Mouse (Mus musculus): ENCODE results near the gene Pgap3. TPM values are rescaled to one million over a fixed set of nuclear protein-coding genes. Genes with fewer than 3 reads are reported as not detected.
A peak's percentile ranks its signal among the peaks of the same experiment; 100 is the strongest.

Pgap3 gene
- polyA plus RNA-seq, 1 experiment from 2014 or later = 6.3 TPM

- H3K36me3 ChIP-seq (ENCODE audit: control insufficient read depth, insufficient read depth, low read length) = no peaks in the 10 kb centered on the region
- H3K4me1 ChIP-seq (ENCODE audit: control insufficient read depth, insufficient read depth, low read length) = peaks cover 11% of the 10 kb centered on the region
- no peak overlapping the region for H3K27ac ChIP-seq (replicated peaks; ENCODE audit: low read depth, low read length)
- H3K9ac ChIP-seq (ENCODE audit: low read length) = no peak overlapping the region
- DNase-seq (ENCODE audit: low spot score) = no peak
- WGBS = 72% methylated on average over 6 of the region's 6 CpGs
- no peaks in the 10 kb centered on the region for H3K9me3 ChIP-seq (ENCODE audit: control insufficient read depth, low read length)
- H3K4me3 ChIP-seq (ENCODE audit: low read depth, low read length) = no peak overlapping the region
- H3K4me2 ChIP-seq (ENCODE audit: low read depth, severe bottlenecking) = no peak overlapping the region
- peaks cover 4% of the 10 kb centered on the region; the same call in 1 of the 2 replicates for H3K27me3 ChIP-seq (ENCODE audit: control insufficient read depth, insufficient read depth, low read length)
- ATAC-seq (ENCODE audit: insufficient number of reproducible peaks, low FRiP score, low TSS enrichment, low read depth) = no peak
These were observed 6.3 kb upstream of the Pgap3 start for GRCm38 (mm10) chr11:98406621-98407020.

DNA sequence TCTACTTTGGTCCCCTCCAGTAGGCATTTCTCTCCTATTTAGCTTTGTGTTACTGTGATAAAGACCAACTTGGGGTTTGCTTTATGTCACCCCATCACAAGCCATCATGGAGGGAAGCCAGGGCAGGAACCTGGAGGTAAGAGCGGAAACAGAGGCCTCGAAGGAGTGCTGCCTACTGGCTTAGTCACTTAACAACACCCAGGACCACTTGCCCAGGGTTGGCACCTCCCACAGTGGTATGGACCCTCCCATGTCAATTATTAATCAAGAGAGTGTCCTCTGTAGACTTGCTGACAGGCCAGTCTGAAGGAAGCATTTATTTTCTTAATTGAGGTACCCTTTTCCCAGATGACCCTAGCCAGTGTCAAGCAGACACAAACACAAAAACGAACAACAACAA is 526 bp upstream of the Pgap3 start:
- Histone ChIP-seq H3K27ac (replicated peaks; ENCODE audit: low read depth, low read length) (no peak overlapping the region; the same call in 1 of the 2 replicates), H3K9me3 (ENCODE audit: control insufficient read depth, low read length) (no peaks in the 10 kb centered on the region), H3K4me1 (ENCODE audit: control insufficient read depth, insufficient read depth, low read length) (peaks cover 3% of the 10 kb centered on the region; the same call in 1 of the 2 replicates), H3K36me3 (ENCODE audit: control insufficient read depth, insufficient read depth, low read length) (no peaks in the 10 kb centered on the region), H3K4me2 (ENCODE audit: low read depth, severe bottlenecking) (peak overlapping the region; percentile 68), H3K9ac (ENCODE audit: low read length) (peak overlapping the region; percentile 84), H3K4me3 (ENCODE audit: low read depth, low read length) (peak overlapping the region; percentile 59), H3K27me3 (ENCODE audit: control insufficient read depth, insufficient read depth, low read length) (no peaks in the 10 kb centered on the region)
- ATAC-seq (ENCODE audit: insufficient number of reproducible peaks, low FRiP score, low TSS enrichment, low read depth) (no peak), DNase-seq (ENCODE audit: low spot score) (no peak)
- 55% methylated on average over 3 of the region's 3 CpGs for WGBS

DNA sequence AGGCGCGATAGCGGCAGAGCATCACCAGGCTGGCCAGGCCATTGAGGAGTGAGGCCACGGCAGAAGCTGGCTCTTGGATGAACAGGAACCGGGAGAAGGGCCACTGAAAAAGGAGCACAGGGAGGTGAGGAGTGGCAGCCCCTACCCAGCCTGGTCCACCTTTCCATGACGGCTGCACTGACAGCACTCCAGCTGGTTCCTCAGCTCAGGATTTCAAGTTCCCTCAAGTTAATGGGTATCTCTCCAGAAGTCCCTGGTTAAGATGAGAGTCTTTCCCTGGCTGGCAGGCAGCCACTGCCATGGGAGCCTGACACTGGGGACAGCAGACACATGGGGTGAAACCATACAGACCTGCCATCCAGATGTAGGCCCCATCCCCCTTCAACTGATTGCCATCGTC is 2.3 kb downstream of the Pgap3 start:
- no peaks in the 10 kb centered on the region for H3K27me3 ChIP-seq (ENCODE audit: control insufficient read depth, insufficient read depth, low read length)
- H3K4me2 ChIP-seq (ENCODE audit: low read depth, severe bottlenecking) = no peak overlapping the region
- no peaks in the 10 kb centered on the region for H3K36me3 ChIP-seq (ENCODE audit: control insufficient read depth, insufficient read depth, low read length)
- no peaks in the 10 kb centered on the region for H3K9me3 ChIP-seq (ENCODE audit: control insufficient read depth, low read length)
- ATAC-seq (ENCODE audit: insufficient number of reproducible peaks, low FRiP score, low TSS enrichment, low read depth) = no peak
- WGBS = 95% methylated on average over 7 of the region's 7 CpGs
- no peak overlapping the region for H3K4me3 ChIP-seq (ENCODE audit: low read depth, low read length)
- DNase-seq (ENCODE audit: low spot score) = no peak
- no peak overlapping the region for H3K27ac ChIP-seq (replicated peaks; ENCODE audit: low read depth, low read length)
- H3K4me1 ChIP-seq (ENCODE audit: control insufficient read depth, insufficient read depth, low read length) = peaks cover 3% of the 10 kb centered on the region; the same call in 1 of the 2 replicates
- no peak overlapping the region for H3K9ac ChIP-seq (ENCODE audit: low read length)

DNA sequence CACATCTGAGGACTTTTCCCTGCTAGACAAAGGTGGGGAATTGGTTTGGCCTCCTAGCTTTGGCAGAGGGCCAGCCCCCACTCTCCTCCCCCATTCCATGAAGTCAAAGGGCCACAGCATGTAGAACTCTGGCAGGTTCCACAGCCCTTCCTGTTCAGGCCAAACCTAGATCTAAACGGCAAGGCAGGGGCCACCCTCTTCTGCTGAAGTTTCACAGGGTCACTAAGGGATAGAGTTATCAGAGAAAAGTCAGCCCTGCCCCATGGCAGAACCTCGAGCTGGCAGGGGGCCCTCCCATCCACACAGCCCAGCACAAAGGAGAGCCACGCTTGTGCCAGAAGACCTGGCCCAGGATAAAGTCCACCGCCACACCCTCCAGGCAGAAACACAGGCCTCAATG is 5.2 kb downstream of the Pgap3 start:
- H3K4me2 ChIP-seq (ENCODE audit: low read depth, severe bottlenecking) = no peak overlapping the region
- H3K27ac ChIP-seq (replicated peaks; ENCODE audit: low read depth, low read length) = no peak overlapping the region
- H3K4me3 ChIP-seq (ENCODE audit: low read depth, low read length) = no peak overlapping the region
- no peaks in the 10 kb centered on the region for H3K9me3 ChIP-seq (ENCODE audit: control insufficient read depth, low read length)
- DNase-seq (ENCODE audit: low spot score) = no peak
- 64% methylated on average over 4 of the region's 4 CpGs for WGBS
- H3K4me1 ChIP-seq (ENCODE audit: control insufficient read depth, insufficient read depth, low read length) = no peaks in the 10 kb centered on the region
- H3K9ac ChIP-seq (ENCODE audit: low read length) = no peak overlapping the region
- H3K27me3 ChIP-seq (ENCODE audit: control insufficient read depth, insufficient read depth, low read length) = peaks cover 7% of the 10 kb centered on the region
- no peaks in the 10 kb centered on the region for H3K36me3 ChIP-seq (ENCODE audit: control insufficient read depth, insufficient read depth, low read length)
- no peak for ATAC-seq (ENCODE audit: insufficient number of reproducible peaks, low FRiP score, low TSS enrichment, low read depth)

DNA sequence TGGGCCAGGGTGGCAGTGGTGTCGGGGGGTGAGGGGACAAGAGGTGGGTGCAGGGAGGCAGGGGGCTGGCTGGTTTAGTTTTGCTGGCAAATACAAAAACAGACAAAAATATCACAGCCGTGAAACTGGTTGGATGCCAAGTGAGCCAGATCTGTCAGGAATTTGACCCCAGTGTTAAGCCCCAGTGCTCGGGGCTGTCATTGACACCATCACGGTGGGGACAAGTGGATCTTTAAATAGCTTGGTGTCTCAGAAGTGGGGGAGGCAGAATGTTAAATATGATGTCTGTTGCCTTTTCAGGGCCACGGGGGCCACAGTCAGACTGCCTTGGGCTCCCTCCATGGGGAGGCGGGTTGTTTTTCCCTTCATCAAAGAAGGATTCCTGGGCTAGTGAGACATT is 6.0 kb downstream of the Pgap3 start:
- Histone ChIP-seq H3K9ac (ENCODE audit: low read length) (no peak overlapping the region), H3K4me3 (ENCODE audit: low read depth, low read length) (no peak overlapping the region), H3K9me3 (ENCODE audit: control insufficient read depth, low read length) (no peaks in the 10 kb centered on the region), H3K36me3 (ENCODE audit: control insufficient read depth, insufficient read depth, low read length) (no peaks in the 10 kb centered on the region), H3K4me2 (ENCODE audit: low read depth, severe bottlenecking) (no peak overlapping the region), H3K27ac (replicated peaks; ENCODE audit: low read depth, low read length) (no peak overlapping the region), H3K4me1 (ENCODE audit: control insufficient read depth, insufficient read depth, low read length) (no peaks in the 10 kb centered on the region), H3K27me3 (ENCODE audit: control insufficient read depth, insufficient read depth, low read length) (peaks cover 7% of the 10 kb centered on the region)
- ATAC-seq (ENCODE audit: insufficient number of reproducible peaks, low FRiP score, low TSS enrichment, low read depth) = no peak
- no peak for DNase-seq (ENCODE audit: low spot score)
- WGBS = 47% methylated on average over 6 of the region's 6 CpGs

- no peak for ATAC-seq (ENCODE audit: insufficient number of reproducible peaks, low FRiP score, low TSS enrichment, low read depth)
- Histone ChIP-seq H3K27ac (replicated peaks; ENCODE audit: low read depth, low read length) (no peak overlapping the region), H3K9me3 (ENCODE audit: control insufficient read depth, low read length) (no peaks in the 10 kb centered on the region), H3K9ac (ENCODE audit: low read length) (peak overlapping the region; percentile 17; the same call in 1 of the 2 replicates), H3K4me1 (ENCODE audit: control insufficient read depth, insufficient read depth, low read length) (no peaks in the 10 kb centered on the region), H3K4me3 (ENCODE audit: low read depth, low read length) (no peak overlapping the region), H3K4me2 (ENCODE audit: low read depth, severe bottlenecking) (no peak overlapping the region), H3K27me3 (ENCODE audit: control insufficient read depth, insufficient read depth, low read length) (peaks cover 12% of the 10 kb centered on the region), H3K36me3 (ENCODE audit: control insufficient read depth, insufficient read depth, low read length) (no peaks in the 10 kb centered on the region)
- 68% methylated on average over 6 of the region's 6 CpGs for WGBS
- DNase-seq (ENCODE audit: low spot score) = no peak
These were observed 7.0 kb downstream of the Pgap3 start for GRCm38 (mm10) chr11:98393317-98393716.

DNA sequence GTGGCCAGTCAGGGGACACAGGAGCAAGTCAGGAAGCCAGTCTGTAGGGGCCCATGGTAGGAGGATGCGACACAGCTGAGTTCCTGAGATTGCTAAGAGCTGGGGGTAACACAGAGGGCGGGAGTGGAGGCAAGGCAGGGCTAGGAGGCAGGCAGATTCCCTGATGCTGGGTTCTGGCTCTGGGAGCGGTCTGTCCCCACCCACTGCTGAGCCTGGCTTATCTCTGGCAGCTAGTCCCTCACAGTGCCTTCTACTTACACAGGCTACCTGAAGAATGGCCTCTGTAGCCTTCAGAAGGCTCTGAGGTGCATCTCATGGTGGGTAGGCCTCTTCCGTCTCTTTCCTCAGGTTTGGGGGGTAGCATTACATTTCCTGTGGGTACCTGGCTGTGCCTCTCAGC is 7.6 kb downstream of the Pgap3 start:
- WGBS = 48% methylated on average over 4 of the region's 4 CpGs
- ATAC-seq (ENCODE audit: insufficient number of reproducible peaks, low FRiP score, low TSS enrichment, low read depth) = no peak
- no peaks in the 10 kb centered on the region for H3K36me3 ChIP-seq (ENCODE audit: control insufficient read depth, insufficient read depth, low read length)
- no peak overlapping the region for H3K27ac ChIP-seq (replicated peaks; ENCODE audit: low read depth, low read length)
- DNase-seq (ENCODE audit: low spot score) = no peak
- no peak overlapping the region for H3K9ac ChIP-seq (ENCODE audit: low read length)
- H3K4me3 ChIP-seq (ENCODE audit: low read depth, low read length) = no peak overlapping the region
- H3K27me3 ChIP-seq (ENCODE audit: control insufficient read depth, insufficient read depth, low read length) = peaks cover 17% of the 10 kb centered on the region
- H3K4me1 ChIP-seq (ENCODE audit: control insufficient read depth, insufficient read depth, low read length) = no peaks in the 10 kb centered on the region
- H3K4me2 ChIP-seq (ENCODE audit: low read depth, severe bottlenecking) = no peak overlapping the region
- no peaks in the 10 kb centered on the region for H3K9me3 ChIP-seq (ENCODE audit: control insufficient read depth, low read length)

DNA sequence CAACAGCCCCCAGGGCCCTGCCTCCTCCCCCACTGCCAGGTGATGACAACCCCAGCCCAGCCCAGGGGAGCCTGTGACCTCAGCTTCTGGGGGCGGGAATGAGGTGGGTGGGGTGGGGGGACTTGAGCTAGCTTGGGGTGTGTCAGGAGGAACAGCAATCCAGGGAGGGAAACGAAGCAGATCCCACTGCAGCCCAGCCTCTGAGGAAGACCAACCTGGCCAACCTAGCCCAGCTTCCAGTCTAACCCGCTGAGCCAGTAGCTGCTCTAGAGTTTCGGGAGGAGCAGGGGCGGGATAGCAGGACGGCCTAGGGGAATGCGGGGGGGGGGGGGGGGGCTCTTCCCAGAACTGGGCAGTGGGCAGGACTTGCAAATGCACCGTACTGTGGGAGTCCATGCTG is 8.3 kb downstream of the Pgap3 start:
- no peak overlapping the region for H3K4me3 ChIP-seq (ENCODE audit: low read depth, low read length)
- no peaks in the 10 kb centered on the region for H3K36me3 ChIP-seq (ENCODE audit: control insufficient read depth, insufficient read depth, low read length)
- H3K9ac ChIP-seq (ENCODE audit: low read length) = no peak overlapping the region
- ATAC-seq (ENCODE audit: insufficient number of reproducible peaks, low FRiP score, low TSS enrichment, low read depth) (no peak), DNase-seq (ENCODE audit: low spot score) (no peak)
- H3K4me2 ChIP-seq (ENCODE audit: low read depth, severe bottlenecking) = no peak overlapping the region
- no peaks in the 10 kb centered on the region for H3K9me3 ChIP-seq (ENCODE audit: control insufficient read depth, low read length)
- H3K27ac ChIP-seq (replicated peaks; ENCODE audit: low read depth, low read length) = no peak overlapping the region
- H3K27me3 ChIP-seq (ENCODE audit: control insufficient read depth, insufficient read depth, low read length) = peaks cover 24% of the 10 kb centered on the region
- 6% methylated on average over 7 of the region's 8 CpGs for WGBS
- H3K4me1 ChIP-seq (ENCODE audit: control insufficient read depth, insufficient read depth, low read length) = no peaks in the 10 kb centered on the region

DNA sequence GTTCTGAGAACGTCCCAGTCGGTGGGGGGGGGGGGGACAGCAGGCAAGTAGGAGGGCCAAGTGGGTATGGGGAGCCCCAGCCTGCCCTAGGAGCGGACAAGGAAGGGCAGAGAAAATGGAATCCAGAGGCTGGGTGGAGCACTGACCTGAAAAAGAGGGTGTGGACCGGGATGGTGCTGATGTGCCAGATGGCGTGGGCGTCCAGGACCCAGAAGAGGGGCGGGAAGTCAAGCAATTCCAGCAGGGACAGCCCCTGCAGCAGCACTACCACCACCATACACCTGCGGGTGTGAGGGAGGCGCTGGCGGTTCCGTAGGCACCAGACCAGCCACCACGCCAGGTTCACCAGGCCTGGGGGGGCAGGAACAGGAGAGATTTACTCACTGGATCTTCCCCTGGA is 10.1 kb downstream of the Pgap3 start:
- no peak overlapping the region for H3K4me2 ChIP-seq (ENCODE audit: low read depth, severe bottlenecking)
- H3K36me3 ChIP-seq (ENCODE audit: control insufficient read depth, insufficient read depth, low read length) = no peaks in the 10 kb centered on the region
- H3K9ac ChIP-seq (ENCODE audit: low read length) = no peak overlapping the region
- H3K9me3 ChIP-seq (ENCODE audit: control insufficient read depth, low read length) = no peaks in the 10 kb centered on the region
- no peaks in the 10 kb centered on the region for H3K4me1 ChIP-seq (ENCODE audit: control insufficient read depth, insufficient read depth, low read length)
- H3K27me3 ChIP-seq (ENCODE audit: control insufficient read depth, insufficient read depth, low read length) = peaks cover 41% of the 10 kb centered on the region
- ATAC-seq (ENCODE audit: insufficient number of reproducible peaks, low FRiP score, low TSS enrichment, low read depth) (no peak), DNase-seq (ENCODE audit: low spot score) (no peak)
- no peak overlapping the region for H3K27ac ChIP-seq (replicated peaks; ENCODE audit: low read depth, low read length)
- WGBS = 67% methylated on average over 12 of the region's 12 CpGs
- H3K4me3 ChIP-seq (ENCODE audit: low read depth, low read length) = no peak overlapping the region
